Mouse (Mus musculus) left cerebral cortex, adult 6 months (tissue): Measurements from ENCODE around the gene Rfwd3. TPM values are rescaled to one million over a fixed set of nuclear protein-coding genes. Genes with fewer than 3 reads are reported as not detected.

Experiments
- long read RNA-seq, 2 experiments: library from polyadenylated mRNA; unstranded; transcript quantifications; one replicate each; pipeline ENCODE4 v2.0.0; 2019 to 2020
- polyA plus RNA-seq: library from polyadenylated mRNA; unstranded; fragments of <200 nt; fragmentation: Nextera tagmentation; gene quantifications from 2 replicates; pipeline ENCODE4 v1.2.3, GENCODE M21; 2021

Gene Rfwd3
- 4.6 and 5.7 TPM in 2 replicates for polyA plus RNA-seq
- long read RNA-seq, experiment 1, full-length matches to known transcripts = 29 of 43 reads
- long read RNA-seq, experiment 1, partial matches to known transcripts = 13 of 43 reads
- long read RNA-seq, experiment 1, other reads (novel, unspliced or antisense) = 1 of 43 reads
- long read RNA-seq, experiment 2, full-length matches to known transcripts = 1 of 14 reads
- long read RNA-seq, experiment 2, partial matches to known transcripts = 13 of 14 reads
- long read RNA-seq, experiment 2, other reads (novel, unspliced or antisense) = 0 of 14 reads

GRCm38 (mm10) chr8:111299821-111300568 lies at the start of gene Rfwd3:
Gene Rfwd3, minus strand, starts transcription at chr8:111300222.

DNA sequence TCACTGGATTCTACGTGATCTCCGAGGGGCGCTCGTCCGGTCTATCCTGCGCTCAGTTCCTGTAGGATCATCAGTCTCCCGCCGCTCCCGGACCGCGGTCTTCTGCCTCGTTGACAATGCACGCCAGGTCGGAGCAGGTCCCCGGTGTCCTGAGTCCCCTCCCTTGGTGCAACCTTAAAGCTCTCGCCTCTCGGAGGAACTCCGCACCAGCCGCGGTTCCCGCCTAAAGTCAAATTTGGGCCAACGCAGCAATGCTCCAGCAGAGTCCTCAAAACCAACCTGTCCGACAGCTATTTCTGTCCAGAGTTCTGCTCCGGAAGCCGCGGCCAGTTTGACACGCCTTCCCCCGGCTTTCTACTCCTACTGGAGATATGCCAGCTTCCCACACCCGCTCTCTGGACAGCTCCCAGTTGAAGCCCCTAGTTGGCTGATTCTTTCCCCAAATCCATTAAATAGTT lies 37.9 kb upstream of the Rfwd3 start, which contains the start of gene Mlkl:
TSS of gene Mlkl (minus strand) at position 288 of the 458 bp plus-strand sequence.

GRCm38 (mm10) chr8:111258631-111259407 lies 41.2 kb downstream of the Rfwd3 start, which contains the start of gene Glg1:
Gene Glg1, minus strand, starts transcription at chr8:111259216.

Other genes with a start within 250 kb of the Rfwd3 start
- gene Exosc6, start 243.9 kb downstream of the Rfwd3 start, polyA plus RNA-seq = 10.7 TPM in 1 of 2 replicates, not detected in the other
- gene Clec18a, start 207.8 kb downstream of the Rfwd3 start, polyA plus RNA-seq = 4.9 and 5.3 TPM in 2 replicates
- 4.8 and 5.8 TPM in 2 replicates for gene Pdpr, start 205.6 kb downstream of the Rfwd3 start, polyA plus RNA-seq
- 37.7 and 70.0 TPM in 2 replicates for gene Glg1, start 41.0 kb downstream of the Rfwd3 start, polyA plus RNA-seq
- 0.06 and 0.25 TPM in 2 replicates for gene Mlkl, start 38.0 kb upstream of the Rfwd3 start, polyA plus RNA-seq
- gene Fa2h, start 93.6 kb upstream of the Rfwd3 start, polyA plus RNA-seq = 10.3 and 20.4 TPM in 2 replicates
- gene Wdr59, start 221.9 kb upstream of the Rfwd3 start, polyA plus RNA-seq = 2.5 and 2.8 TPM in 2 replicates
- 24.0 and 74.7 TPM in 2 replicates for gene Znrf1, start 235.9 kb upstream of the Rfwd3 start, polyA plus RNA-seq